Mouse (Mus musculus) heart, postnatal 25 days (tissue): ENCODE data around the gene Pygb. TPM values are rescaled to one million over a fixed set of nuclear protein-coding genes. Genes with fewer than 3 reads are reported as not detected.
A peak's percentile ranks its signal among the peaks of the same experiment; 100 is the strongest.

Experiments used
- DNase-seq: peaks from one replicate; pipeline ENCODE4 v3.0.0; 2022; ENCODE audit warnings: low spot score
- intact Hi-C: fragments of 180-260 bp; cut with DNase I; formaldehyde crosslinking; loops from one replicate; pipeline ENCODE4 v1.15.1; 2025
- total RNA-seq, 2 experiments: library from RNA; stranded (reverse); gene quantifications; 2 replicates each; pipeline ENCODE4 v1.2.3; 2021

Gene Pygb
- total RNA-seq, 2 experiments from 2014 or later, result 444 to 470 TPM

- no peak for DNase-seq
Measured at GRCm38 (mm10) chr2:150787234-150787771, 768 bp downstream of the Pygb start.

GRCm38 (mm10) chr2:150788768-150789550, 2.4 kb downstream of the Pygb start:
- intact Hi-C loops, result loop anchor here (5.0 kb wide), 1 partner anchor 122 kb away; the partner anchor contains the start of gene Acss1
- DNase-seq, result peak; percentile 74

More at GRCm38 (mm10) chr2:150787234-150787771, 768 bp downstream of the Pygb start:
- intact Hi-C loops, result loop anchor here (2.0 to 5.0 kb wide), 2 partner anchors 39 to 120 kb away; partner anchors contain the start of genes Acss1 and Entpd6

- no peak for DNase-seq
- intact Hi-C loops, result no loop called here
Measured at GRCm38 (mm10) chr2:150793320-150793719, 6.8 kb downstream of the Pygb start.

GRCm38 (mm10) chr2:150798084-150798483, 11.5 kb downstream of the Pygb start:
- intact Hi-C loops, result no loop called here

GRCm38 (mm10) chr2:150800616-150801015, 14.1 kb downstream of the Pygb start:
- intact Hi-C loops, result loop anchor here (5.0 kb wide), 1 partner anchor 123 kb away; no protein-coding TSS in a partner anchor
- no peak for DNase-seq

More at GRCm38 (mm10) chr2:150798084-150798483, 11.5 kb downstream of the Pygb start:
- no peak for DNase-seq

- no peak for DNase-seq
- intact Hi-C loops, result loop anchor here (5.0 kb wide), 1 partner anchor 126 kb away; no protein-coding TSS in a partner anchor
Measured at GRCm38 (mm10) chr2:150803035-150803434, 16.5 kb downstream of the Pygb start.

- intact Hi-C loops, result loop anchor here (5.0 kb wide), 1 partner anchor 194 kb away; no protein-coding TSS in a partner anchor
- DNase-seq, result no peak
Measured at GRCm38 (mm10) chr2:150808381-150808780, 21.8 kb downstream of the Pygb start.

- DNase-seq, result no peak
- intact Hi-C loops, result loop anchor here (5.0 kb wide), 1 partner anchor 193 kb away; no protein-coding TSS in a partner anchor
Measured at GRCm38 (mm10) chr2:150808812-150809211, 22.3 kb downstream of the Pygb start.

- DNase-seq, result no peak
- intact Hi-C loops, result no loop called here
Measured at GRCm38 (mm10) chr2:150810603-150811002, 24.1 kb downstream of the Pygb start.

GRCm38 (mm10) chr2:150812816-150813215, 26.3 kb downstream of the Pygb start:
- intact Hi-C loops, result no loop called here
- DNase-seq, result no peak

- DNase-seq, result no peak
- intact Hi-C loops, result no loop called here
Measured at GRCm38 (mm10) chr2:150816676-150817402, 30.3 kb downstream of the Pygb start.

GRCm38 (mm10) chr2:150818742-150819141, 32.2 kb downstream of the Pygb start:
- intact Hi-C loops, result no loop called here
- DNase-seq, result no peak

- DNase-seq, result no peak
- intact Hi-C loops, result no loop called here
Measured at GRCm38 (mm10) chr2:150820720-150821119, 34.2 kb downstream of the Pygb start.

- no peak for DNase-seq
- intact Hi-C loops, result no loop called here
Measured at GRCm38 (mm10) chr2:150822987-150823386, 36.5 kb downstream of the Pygb start.

- DNase-seq, result peak; percentile 23
- intact Hi-C loops, result no loop called here
Measured at GRCm38 (mm10) chr2:150826426-150826825, 39.9 kb downstream of the Pygb start.

GRCm38 (mm10) chr2:150828164-150828563, 41.6 kb downstream of the Pygb start:
- DNase-seq, result no peak
- intact Hi-C loops, result no loop called here

- no peak for DNase-seq
- intact Hi-C loops, result no loop called here
Measured at GRCm38 (mm10) chr2:150828654-150829053, 42.1 kb downstream of the Pygb start.

GRCm38 (mm10) chr2:150830011-150830410, 43.5 kb downstream of the Pygb start:
- no peak for DNase-seq
- intact Hi-C loops, result no loop called here

GRCm38 (mm10) chr2:150830911-150831441, 44.4 kb downstream of the Pygb start:
- intact Hi-C loops, result no loop called here
- DNase-seq, result no peak

- intact Hi-C loops, result no loop called here
- DNase-seq, result no peak
Measured at GRCm38 (mm10) chr2:150832029-150832428, 45.5 kb downstream of the Pygb start.
